Mouse (Mus musculus) liver, embryonic 14.5 days (tissue): ENCODE results near the gene Olfr1368. TPM values are rescaled to one million over a fixed set of nuclear protein-coding genes. Genes with fewer than 3 reads are reported as not detected.

ENCODE experiments used
- ATAC-seq: fragments of 200-750 bp; cut with Nextera tagmentation; 2 replicates; pipeline ENCODE4 v1.8.0; 2017; ENCODE audit warnings: moderate number of reproducible peaks, mild to moderate bottlenecking, moderate library complexity; ENCODE audit not compliant: insufficient read depth
- DNase-seq, 3 experiments: peaks; one replicate each; pipeline ENCODE4 v3.0.0-alpha.2; 2012 to 2013; ENCODE audit warnings: low read depth in 3 of 3, low spot score in 3 of 3
- H3K27ac ChIP-seq: fragments of 300-500 bp; sonication (generic); 2 replicates; pipeline ENCODE4 v1.5.1; 2014; ENCODE audit warnings: moderate library complexity, mild to moderate bottlenecking, control low read depth, inconsistent platforms
- H3K27me3 ChIP-seq: fragments of 300-500 bp; sonication (generic); 2 replicates; pipeline ENCODE4 v1.6.1; 2014; ENCODE audit warnings: mild to moderate bottlenecking, low read length, moderate library complexity; ENCODE audit not compliant: control insufficient read depth, insufficient read depth
- H3K36me3 ChIP-seq: fragments of 300-500 bp; sonication (generic); replicated peaks from 2 replicates; pipeline ENCODE4 v1.6.1; 2014; ENCODE audit warnings: low read depth; ENCODE audit not compliant: control insufficient read depth, insufficient read depth
- H3K4me1 ChIP-seq, 2 experiments: fragments of 200-500 bp in 1 of 2; fragments of 300-500 bp in 1 of 2; sonication (generic) in 1 of 2; replicated peaks; 2 replicates each; pipeline ENCODE4 v1.6.1; 2012 to 2014; ENCODE audit warnings: antibody characterized with exemption in 1 of 2, inconsistent platforms in 1 of 2, low read length in 1 of 2; ENCODE audit not compliant: control insufficient read depth in 2 of 2, insufficient read depth in 2 of 2
- H3K4me2 ChIP-seq: fragments of 300-500 bp; sonication (generic); 2 replicates; pipeline ENCODE4 v1.6.1; 2014; ENCODE audit warnings: low read depth, mild to moderate bottlenecking, control low read depth, moderate library complexity
- H3K4me3 ChIP-seq, 2 experiments: fragments of 200-500 bp in 1 of 2; fragments of 300-500 bp in 1 of 2; sonication (generic) in 1 of 2; 2 replicates each; pipeline ENCODE4 v1.5.1; 2012 to 2014; ENCODE audit warnings: low read depth in 2 of 2, low read length in 2 of 2, mild to moderate bottlenecking in 2 of 2, control low read depth in 1 of 2, inconsistent platforms in 1 of 2, moderate library complexity in 1 of 2; ENCODE audit not compliant: insufficient read depth in 1 of 2
- H3K9ac ChIP-seq: fragments of 300-500 bp; sonication (generic); replicated peaks from 2 replicates; pipeline ENCODE4 v1.6.1; 2014; ENCODE audit warnings: mild to moderate bottlenecking, control low read depth, moderate library complexity
- H3K9me3 ChIP-seq: fragments of 300-500 bp; sonication (generic); 2 replicates; pipeline ENCODE4 v1.6.1; 2016; ENCODE audit warnings: low read length, mixed read lengths; ENCODE audit not compliant: control insufficient read depth
- CTCF ChIP-seq: IDR thresholded peaks from 2 replicates; pipeline ENCODE4 v1.5.1; 2016; ENCODE audit warnings: antibody characterized with exemption, low read depth, control low read depth
- EP300 ChIP-seq: IDR thresholded peaks from 2 replicates; pipeline ENCODE4 v1.6.1; 2016; ENCODE audit warnings: antibody characterized with exemption, low read depth
- WGBS: fragments of 180-500 bp; shearing (Covaris S2); extraction: QIAGEN DNeasy Blood & Tissue Kit; methylation state at CpG from one replicate; pipeline ENCODE4 v1.1.7; 2014; ENCODE audit not compliant: insufficient replicate concordance; 5-methylcytosine and 5-hydroxymethylcytosine counted together
- polyA plus RNA-seq, 2 experiments: library from polyadenylated mRNA; depleted of rRNA in 1 of 2; stranded (reverse) in 1 of 2; unstranded in 1 of 2; fragments of >200 nt; fragmentation: Nextera tagmentation in 1 of 2; extraction: Ambion mirVana in 1 of 2; gene quantifications; 2 replicates each; pipeline versions ENCODE4 v1.2.1 to v1.2.3; 2012 to 2014

The Olfr1368 gene
- polyA plus RNA-seq, 2 experiments, result not detected

DNA sequence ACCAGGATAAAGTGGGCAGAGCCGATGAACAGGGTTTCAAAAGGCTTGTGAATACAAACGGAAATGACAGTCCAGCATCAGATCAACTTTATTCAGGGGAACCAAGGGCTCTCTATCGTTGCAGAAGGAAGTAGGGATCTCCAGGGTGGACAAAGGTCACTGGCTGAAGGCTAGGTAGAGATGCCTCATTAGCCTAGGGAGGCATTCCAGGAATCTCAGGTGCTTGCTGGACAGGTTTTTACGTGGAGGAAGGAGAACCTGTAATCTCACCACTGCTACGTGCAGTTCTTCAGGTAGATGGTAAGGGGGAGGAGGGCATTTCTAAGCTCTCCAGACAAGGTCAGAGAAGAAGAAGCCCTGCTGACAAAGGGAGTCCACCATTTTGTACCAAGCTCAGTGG, 32.0 kb upstream of the Olfr1368 start:
- H3K4me3 ChIP-seq, result no peak overlapping the region
- 69% methylated on average over 5 of the region's 5 CpGs for WGBS
- H3K27ac ChIP-seq, result no peak overlapping the region
- H3K36me3 ChIP-seq, result peaks cover 8% of the 10 kb centered on the region
- no peak overlapping the region for H3K4me2 ChIP-seq
- TF ChIP-seq CTCF (no peak), EP300 (no peak)
- no peaks in the 10 kb centered on the region for H3K27me3 ChIP-seq
- H3K9me3 ChIP-seq, result no peaks in the 10 kb centered on the region
- ATAC-seq (no peak), DNase-seq (no peak)
- no peak overlapping the region for H3K9ac ChIP-seq
- H3K4me1 ChIP-seq, result peaks cover 7 to 22% of the 10 kb centered on the region in 2 experiments

DNA sequence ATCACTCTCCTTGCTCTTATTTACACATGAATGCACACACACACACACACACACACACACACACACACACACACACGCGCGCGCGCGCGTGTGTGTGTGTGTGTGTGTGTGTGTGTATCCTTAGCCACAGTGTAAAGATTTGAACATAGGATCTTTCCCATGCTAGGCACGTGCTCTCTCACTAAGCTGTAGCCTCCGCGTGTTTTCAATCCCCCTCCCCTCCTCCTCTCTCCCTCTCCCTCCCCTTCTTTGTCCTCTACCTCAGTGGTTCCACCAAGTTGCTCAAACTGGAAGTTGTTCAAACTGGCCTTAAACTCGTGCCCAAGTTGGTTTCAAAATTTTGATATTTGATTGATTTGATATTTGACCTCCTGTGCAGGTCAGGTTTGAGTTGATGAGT, 31.1 kb upstream of the Olfr1368 start:
- Histone ChIP-seq H3K4me1 (peaks cover 7 to 24% of the 10 kb centered on the region in 2 experiments), H3K9me3 (no peaks in the 10 kb centered on the region), H3K4me2 (no peak overlapping the region), H3K36me3 (peaks cover under 1% of the 10 kb centered on the region; the same call in 1 of the 2 replicates), H3K27ac (no peak overlapping the region), H3K4me3 (no peak overlapping the region), H3K27me3 (no peaks in the 10 kb centered on the region), H3K9ac (no peak overlapping the region)
- no peak for ATAC-seq
- WGBS, result 73% methylated on average over 11 of the region's 11 CpGs
- TF ChIP-seq CTCF (no peak), EP300 (no peak)
- DNase-seq, result no peak

DNA sequence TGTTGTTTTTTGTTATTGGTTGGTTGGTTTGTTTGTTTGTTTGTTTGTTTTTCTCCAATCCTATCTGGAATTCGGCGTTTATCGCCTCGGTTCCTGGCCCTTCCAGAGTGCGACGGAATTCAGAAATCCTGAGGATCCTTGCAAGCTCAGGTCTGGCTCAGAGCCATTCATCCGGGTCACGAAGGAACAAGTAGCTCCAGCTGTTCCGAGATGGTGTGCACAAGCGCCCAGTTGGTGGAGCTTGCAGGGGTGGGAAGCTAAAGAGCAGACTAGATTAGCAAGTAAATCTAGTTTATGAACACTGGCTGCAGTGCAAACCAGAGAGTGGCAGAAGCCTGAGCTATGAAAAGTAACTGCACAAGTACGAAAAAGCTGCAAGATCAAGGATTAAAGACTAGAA, 27.4 kb upstream of the Olfr1368 start:
- no peak for ATAC-seq
- Histone ChIP-seq H3K9ac (peak overlapping the region; percentile 15), H3K36me3 (no peaks in the 10 kb centered on the region), H3K4me3 (peak overlapping the region; percentile 60 to 87), H3K27me3 (no peaks in the 10 kb centered on the region), H3K4me1 (peaks cover 6 to 17% of the 10 kb centered on the region in 2 experiments), H3K9me3 (no peaks in the 10 kb centered on the region), H3K27ac (no peak overlapping the region), H3K4me2 (peak overlapping the region; percentile 99)
- TF ChIP-seq EP300 (no peak), CTCF (no peak)
- no peak for DNase-seq
- WGBS, result under 1% methylated on average over 11 of the region's 11 CpGs

DNA sequence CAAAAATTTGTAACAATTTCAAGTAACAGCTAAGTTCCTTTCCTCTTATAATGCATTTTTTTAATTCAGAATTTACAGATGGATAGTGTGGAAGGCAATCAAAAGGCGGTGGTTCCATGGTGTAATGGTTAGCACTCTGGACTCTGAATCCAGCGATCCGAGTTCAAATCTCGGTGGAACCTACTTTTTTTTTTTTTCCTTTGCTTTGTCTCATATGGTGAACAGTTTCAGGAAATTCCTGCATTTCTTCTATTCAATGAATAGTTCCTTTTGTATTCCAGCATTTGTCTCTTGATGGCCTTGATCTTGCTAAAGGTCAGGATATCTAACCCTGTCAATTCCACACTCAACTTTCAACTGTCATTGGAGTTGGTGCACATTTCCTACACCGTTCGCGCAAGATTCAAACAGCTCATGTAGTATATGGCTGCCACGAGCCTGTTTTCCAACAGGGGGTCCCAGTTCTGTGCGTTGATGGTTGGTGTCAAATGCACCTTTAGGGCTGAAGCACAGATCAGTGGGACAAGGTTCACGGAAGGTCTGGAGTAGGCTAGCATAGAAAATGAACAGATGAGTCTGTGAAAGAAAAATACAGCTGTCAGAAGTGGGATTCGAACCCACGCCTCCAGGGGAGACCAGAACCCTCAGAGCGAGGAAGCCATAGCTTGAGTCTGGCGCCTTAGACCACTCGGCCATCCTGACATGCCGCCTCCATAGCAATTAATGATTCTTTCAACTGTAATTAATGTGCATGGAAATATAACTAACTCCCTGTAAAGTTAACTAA, 26.8 kb upstream of the Olfr1368 start:
- WGBS, result under 1% methylated on average over 16 of the region's 16 CpGs
- no peak for TF ChIP-seq EP300
- TF ChIP-seq CTCF, result 0 out of 2 replicates have a peak, but pooled peaks have one; percentile 18
- peak in 2 of 3 experiments; percentile 70 to 75 for DNase-seq
- Histone ChIP-seq H3K27me3 (no peaks in the 10 kb centered on the region), H3K36me3 (no peaks in the 10 kb centered on the region), H3K27ac (no peak overlapping the region), H3K4me2 (peak overlapping the region; percentile 99), H3K4me1 (peaks cover 6 to 17% of the 10 kb centered on the region in 2 experiments), H3K9ac (peak overlapping the region; percentile 15), H3K9me3 (no peaks in the 10 kb centered on the region), H3K4me3 (peak overlapping the region; percentile 60 to 87)
- ATAC-seq, result peak; percentile 69

DNA sequence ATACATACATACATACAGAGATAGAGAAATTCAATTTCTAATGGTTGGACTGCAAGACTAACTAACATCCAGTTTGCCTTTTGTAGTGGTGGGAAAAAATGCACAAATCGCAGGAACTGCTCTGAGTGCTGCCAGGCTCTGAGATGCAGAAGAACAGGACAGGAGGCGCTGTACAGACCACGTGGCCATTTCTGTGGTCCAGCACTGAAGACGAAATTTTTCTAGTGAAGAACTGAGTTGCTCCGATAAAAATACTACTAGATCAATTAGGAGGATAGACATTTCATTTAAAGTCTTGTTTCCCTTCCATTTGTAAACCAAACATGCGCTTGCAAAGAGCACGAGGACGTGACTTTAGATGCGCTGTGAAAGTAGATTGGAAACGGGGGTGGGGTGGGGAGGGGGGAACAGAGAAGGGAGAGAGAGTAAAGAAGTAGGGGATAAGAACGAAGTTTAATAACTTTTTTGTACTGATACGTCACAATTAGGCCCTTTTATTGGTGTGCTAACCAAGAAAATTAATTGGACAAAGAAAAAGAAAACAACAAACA, 26.0 kb upstream of the Olfr1368 start:
- H3K36me3 ChIP-seq, result no peaks in the 10 kb centered on the region
- H3K4me2 ChIP-seq, result peak overlapping the region; percentile 99
- TF ChIP-seq EP300 (no peak), CTCF (peak; percentile 37)
- ATAC-seq, result no peak
- H3K9ac ChIP-seq, result peak overlapping the region; percentile 55
- under 1% methylated on average over 12 of the region's 12 CpGs for WGBS
- no peaks in the 10 kb centered on the region for H3K9me3 ChIP-seq
- peaks cover 6 to 19% of the 10 kb centered on the region in 2 experiments for H3K4me1 ChIP-seq
- H3K4me3 ChIP-seq, result peak overlapping the region; percentile 47 to 60
- DNase-seq, result no peak
- H3K27ac ChIP-seq, result no peak overlapping the region
- no peaks in the 10 kb centered on the region for H3K27me3 ChIP-seq
